8 mouse cellular contexts compared by ENCODE assay signal in genomic region chr5:136171363-136172341, GRCm38 (mm10). TPM values are rescaled to one million over a fixed set of nuclear protein-coding genes. Genes with fewer than 3 reads are reported as not detected.
A peak's percentile ranks its signal among the peaks of the same experiment; 100 is the strongest.
DNase-seq lines count a peak whose midpoint lies in the region; ATAC-seq lines count a peak whose summit lies in the region.

No protein-coding gene starts in this region.

- ATAC-seq in granulocyte monocyte progenitor cell, adult 5-6 weeks (replicated peaks; ENCODE audit: poor library complexity, severe bottlenecking) = peak; percentile 75
- ATAC-seq in monocyte, adult 5-6 weeks (replicated peaks; ENCODE audit: insufficient number of reproducible peaks, low FRiP score, low TSS enrichment, poor library complexity, severe bottlenecking) = peak; percentile 68

- DNase-seq in lung, adult 18-20 months = peak; percentile 44 to 55
- no peak for DNase-seq in lung, postnatal 14 days
- DNase-seq in ZHBTc4 (ENCODE audit: low read depth, low spot score) (peak; percentile 19), liver (peak; percentile 27)
- DNase-seq in adrenal gland, postnatal 10 days = no peak
- DNase-seq in embryo, embryonic 10.5 days (ENCODE audit: low spot score) = no peak

RNA-seq across cellular contexts. Expression of gene Orai2, which starts 1.1 kb away (rescaled TPM):
- 24.7 and 38.2 TPM in 2 replicates for total RNA-seq in granulocyte monocyte progenitor cell, adult 5-6 weeks (2014; fragmentation: Nextera tagmentation)
- 26.6 and 29.0 TPM in 2 replicates for total RNA-seq in granulocyte monocyte progenitor cell, adult 5-6 weeks (2017)
- total RNA-seq in monocyte, adult 5-6 weeks (2017) = 49.2 to 68.3 TPM (median 57.3 TPM) in 3 replicates
- total RNA-seq in adrenal gland, postnatal 10 days (2021) = 1 to 10 TPM; 5.1 to 6.6 TPM

RNA-seq across cellular contexts. Expression of gene Prkrip1, which starts 27.1 kb away (rescaled TPM):
- total RNA-seq in granulocyte monocyte progenitor cell, adult 5-6 weeks (2014; fragmentation: Nextera tagmentation) = 32.2 and 42.1 TPM in 2 replicates
- 45.2 and 89.4 TPM in 2 replicates for total RNA-seq in granulocyte monocyte progenitor cell, adult 5-6 weeks (2017)
- 11.6 to 44.1 TPM (median 27.7 TPM) in 3 replicates for total RNA-seq in monocyte, adult 5-6 weeks (2017)
- total RNA-seq in adrenal gland, postnatal 10 days (2021) = 10 to 100 TPM; 30.0 to 33.2 TPM

RNA-seq across cellular contexts. Expression of gene Alkbh4, which starts 35.7 kb away (rescaled TPM):
- total RNA-seq in granulocyte monocyte progenitor cell, adult 5-6 weeks (2014; fragmentation: Nextera tagmentation) = 13.7 and 18.2 TPM in 2 replicates
- total RNA-seq in granulocyte monocyte progenitor cell, adult 5-6 weeks (2017) = 5.3 and 11.9 TPM in 2 replicates
- 8.4 to 14.0 TPM (median 11.1 TPM) in 3 replicates for total RNA-seq in monocyte, adult 5-6 weeks (2017)
- total RNA-seq in adrenal gland, postnatal 10 days (2021) = 1 to 10 TPM; 5.6 to 9.2 TPM

RNA-seq across cellular contexts. Expression of gene Lrwd1, which starts 35.8 kb away (rescaled TPM):
- 31.5 and 33.0 TPM in 2 replicates for total RNA-seq in granulocyte monocyte progenitor cell, adult 5-6 weeks (2014; fragmentation: Nextera tagmentation)
- 46.3 and 70.4 TPM in 2 replicates for total RNA-seq in granulocyte monocyte progenitor cell, adult 5-6 weeks (2017)
- total RNA-seq in monocyte, adult 5-6 weeks (2017) = 20.4 to 31.1 TPM (median 22.4 TPM) in 3 replicates
- 10 to 100 TPM in 1 of 2 experiments, 1 to 10 TPM in 1; 8.6 to 11.9 TPM for total RNA-seq in adrenal gland, postnatal 10 days (2021)

RNA-seq across cellular contexts. Expression of gene Polr2j, which starts 55.2 kb away (rescaled TPM):
- 156 and 159 TPM in 2 replicates for total RNA-seq in granulocyte monocyte progenitor cell, adult 5-6 weeks (2014; fragmentation: Nextera tagmentation)
- 125 and 128 TPM in 2 replicates for total RNA-seq in granulocyte monocyte progenitor cell, adult 5-6 weeks (2017)
- total RNA-seq in monocyte, adult 5-6 weeks (2017) = 80.7 to 92.5 TPM (median 81.7 TPM) in 3 replicates
- 10 to 100 TPM; 84.1 to 89.4 TPM for total RNA-seq in adrenal gland, postnatal 10 days (2021)

Comparison
In these comparisons a context has a peak if more than half of its experiments do, and no peak if none do; other contexts are left out.
1. DNase-seq: peak in lung, adult 18-20 months (2 of 2), ZHBTc4 (single experiment) and liver (single experiment); none in lung, postnatal 14 days (single experiment), adrenal gland, postnatal 10 days (single experiment) and embryo, embryonic 10.5 days (single experiment).